Mouse (Mus musculus) A20 (cell line): Measurements from ENCODE around the gene Gm20388.
A peak's percentile ranks its signal among the peaks of the same experiment; 100 is the strongest.

Experiments
- DNase-seq: peaks from one replicate; pipeline ENCODE4 v3.0.0-alpha.2; 2011; ENCODE audit warnings: low read depth, low spot score

Gene Gm20388

GRCm38 (mm10) chr8:120433734-120434133 is 523.1 kb downstream of the Gm20388 start:
- DNase-seq, result peak; percentile 49

- DNase-seq, result peak; percentile 30
These were observed 525.1 kb downstream of the Gm20388 start for GRCm38 (mm10) chr8:120435781-120436180.

GRCm38 (mm10) chr8:120436491-120437030 is 525.9 kb downstream of the Gm20388 start:
- DNase-seq, result peak; percentile 86

GRCm38 (mm10) chr8:120437207-120437606 is 526.6 kb downstream of the Gm20388 start:
- DNase-seq, result no peak

- no peak for DNase-seq
These were observed 527.2 kb downstream of the Gm20388 start for GRCm38 (mm10) chr8:120437666-120438395.

GRCm38 (mm10) chr8:120439309-120439708 is 528.7 kb downstream of the Gm20388 start:
- no peak for DNase-seq

- no peak for DNase-seq
These were observed 530.1 kb downstream of the Gm20388 start for GRCm38 (mm10) chr8:120440739-120441138.

GRCm38 (mm10) chr8:120441637-120442036 is 531.0 kb downstream of the Gm20388 start:
- no peak for DNase-seq

GRCm38 (mm10) chr8:120442306-120443003 is 531.8 kb downstream of the Gm20388 start:
- no peak for DNase-seq

GRCm38 (mm10) chr8:120445249-120445648 is 534.6 kb downstream of the Gm20388 start:
- no peak for DNase-seq

GRCm38 (mm10) chr8:120448131-120448530 is 537.5 kb downstream of the Gm20388 start:
- no peak for DNase-seq

- DNase-seq, result no peak
These were observed 538.5 kb downstream of the Gm20388 start for GRCm38 (mm10) chr8:120449139-120449538.

GRCm38 (mm10) chr8:120449608-120450031 is 539.0 kb downstream of the Gm20388 start:
- no peak for DNase-seq

GRCm38 (mm10) chr8:120452111-120452510 is 541.5 kb downstream of the Gm20388 start:
- no peak for DNase-seq

GRCm38 (mm10) chr8:120454404-120454803 is 543.8 kb downstream of the Gm20388 start:
- no peak for DNase-seq

GRCm38 (mm10) chr8:120460375-120460774 is 549.7 kb downstream of the Gm20388 start:
- no peak for DNase-seq

- no peak for DNase-seq
These were observed 551.5 kb downstream of the Gm20388 start for GRCm38 (mm10) chr8:120462119-120462551.

- DNase-seq, result no peak
These were observed 552.0 kb downstream of the Gm20388 start for GRCm38 (mm10) chr8:120462611-120463010.

- peak; percentile 31 for DNase-seq
These were observed 553.4 kb downstream of the Gm20388 start for GRCm38 (mm10) chr8:120463918-120464584.

GRCm38 (mm10) chr8:120464585-120464937 is 553.9 kb downstream of the Gm20388 start:
- DNase-seq, result no peak

- no peak for DNase-seq
These were observed 555.1 kb downstream of the Gm20388 start for GRCm38 (mm10) chr8:120465710-120466109.

GRCm38 (mm10) chr8:120466266-120466665 is 555.6 kb downstream of the Gm20388 start:
- no peak for DNase-seq
